Mouse (Mus musculus) C2C12 (cell line): Measurements from ENCODE around the gene Slc25a4. TPM values are rescaled to one million over a fixed set of nuclear protein-coding genes. Genes with fewer than 3 reads are reported as not detected.

Source experiments
- H3K27me3 ChIP-seq: one replicate; pipeline ENCODE4 v1.6.1; 2011; ENCODE audit not compliant: control insufficient read depth, insufficient read depth, insufficient read length
- H3K36me3 ChIP-seq: one replicate; pipeline ENCODE4 v1.6.1; 2011; ENCODE audit not compliant: control insufficient read depth, insufficient read depth
- H3K4me3 ChIP-seq: one replicate; pipeline ENCODE4 v1.5.1; 2011; ENCODE audit warnings: mild to moderate bottlenecking, control low read depth; ENCODE audit not compliant: poor library complexity, insufficient read depth, severe bottlenecking
- H3K79me2 ChIP-seq: one replicate; pipeline ENCODE4 v1.6.1; 2011; ENCODE audit not compliant: control insufficient read depth, insufficient read depth
- H3K79me3 ChIP-seq: one replicate; pipeline ENCODE4 v1.6.1; 2011; ENCODE audit warnings: low read depth, control low read depth
- H3ac ChIP-seq: one replicate; pipeline ENCODE3; 2011; ENCODE audit warnings: low read depth; ENCODE audit not compliant: control insufficient read depth, insufficient read length
- CEBPB ChIP-seq: IDR thresholded peaks from one replicate; pipeline ENCODE4 v1.6.1; 2011; ENCODE audit warnings: low read depth, mild to moderate bottlenecking, control low read depth, moderate library complexity
- CTCF ChIP-seq: IDR thresholded peaks from one replicate; pipeline ENCODE4 v1.5.1; 2011; ENCODE audit not compliant: control insufficient read depth, insufficient read depth, insufficient read length
- FOSL1 ChIP-seq: IDR thresholded peaks from one replicate; pipeline ENCODE4 v1.8.0; 2011; ENCODE audit warnings: mild to moderate bottlenecking, low read length; ENCODE audit not compliant: poor library complexity, insufficient read depth, severe bottlenecking
- MAX ChIP-seq: IDR thresholded peaks from one replicate; pipeline ENCODE4 v1.6.1; 2011; ENCODE audit warnings: mild to moderate bottlenecking, control low read depth
- MYOD1 ChIP-seq: IDR thresholded peaks from one replicate; pipeline ENCODE4 v1.6.1; 2011; ENCODE audit warnings: low read depth; ENCODE audit not compliant: control insufficient read depth, insufficient read length
- MYOG ChIP-seq: IDR thresholded peaks from one replicate; pipeline ENCODE4 v1.6.1; 2011; ENCODE audit not compliant: control insufficient read depth, insufficient read length; ENCODE audit errors: extremely low read depth
- USF1 ChIP-seq: IDR thresholded peaks from one replicate; pipeline ENCODE4 v1.6.1; 2011; ENCODE audit warnings: low read depth, mild to moderate bottlenecking, control low read depth, moderate library complexity
- long read RNA-seq, 2 experiments: library from polyadenylated mRNA; unstranded; transcript quantifications; one replicate each; pipeline ENCODE4 v2.0.0; 2019 to 2020
- polyA plus RNA-seq: library from polyadenylated mRNA; unstranded; fragments of >200 nt; fragmentation: generic; extraction: Trizol; gene quantifications from one replicate; pipeline ENCODE4 v1.2.1, GENCODE M21; 2012; ENCODE audit warnings: missing spikeins

The Slc25a4 gene
- polyA plus RNA-seq, result 487 TPM
- long read RNA-seq, experiment 1, transcript Slc25a4-201 (4 exons, 1,925 nt), result major isoform, 1,106 of 1,173 reads
- long read RNA-seq, experiment 1, partial matches to known transcripts, result 64 of 1,173 reads
- long read RNA-seq, experiment 1, other reads (novel, unspliced or antisense), result 3 of 1,173 reads
- long read RNA-seq, experiment 2, transcript Slc25a4-201 (4 exons, 1,925 nt), result major isoform, 1,131 of 1,151 reads
- long read RNA-seq, experiment 2, partial matches to known transcripts, result 0 of 1,151 reads
- long read RNA-seq, experiment 2, other reads (novel, unspliced or antisense), result 19 of 1,151 reads

DNA sequence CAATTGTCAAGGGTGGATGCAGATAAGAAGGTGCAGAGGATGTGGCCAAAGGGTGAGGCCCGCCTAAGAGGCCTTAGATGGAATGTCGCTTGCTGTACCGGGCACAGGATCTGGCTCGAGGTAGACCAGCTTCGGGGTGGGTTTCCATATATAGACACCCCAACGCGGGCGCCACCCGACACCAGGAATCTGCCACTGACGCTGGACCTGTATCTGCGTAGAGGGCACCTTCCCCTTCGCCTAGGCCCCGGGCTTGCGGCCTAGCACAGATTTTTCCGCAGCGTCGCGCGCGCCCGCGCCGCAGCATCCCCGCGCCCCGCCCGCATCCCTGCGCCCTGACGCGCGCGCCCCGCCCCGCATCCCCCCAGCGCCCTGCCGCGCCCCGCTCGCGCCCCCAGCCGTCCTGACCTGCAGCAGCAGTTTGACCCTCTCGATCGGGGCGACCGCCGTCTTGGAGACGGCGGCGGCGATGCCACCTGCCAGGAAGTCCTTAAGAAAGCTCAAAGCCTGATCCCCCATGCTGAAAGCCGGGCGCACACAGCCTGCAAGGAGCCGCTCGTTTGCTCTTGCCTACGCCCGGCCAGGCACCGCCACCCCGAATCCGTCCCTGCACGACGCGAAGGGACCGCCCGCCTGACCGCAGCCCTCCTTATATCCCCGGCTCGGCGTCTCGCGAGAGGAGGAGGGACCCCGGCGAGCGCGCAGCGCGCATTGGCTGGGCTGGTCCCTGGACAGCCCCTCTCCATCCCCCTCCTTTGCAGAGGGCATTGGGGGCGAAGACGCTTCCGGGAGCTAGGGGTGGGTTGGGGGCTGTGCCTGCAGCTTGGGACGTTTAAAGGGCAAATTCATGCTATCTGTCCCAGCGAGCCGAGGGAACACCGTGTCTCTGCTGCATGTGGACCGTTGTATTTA lies at the start of gene Slc25a4:
Gene Slc25a4 (minus strand): TSS at position 881 of the 912 bp plus-strand sequence.
- Histone ChIP-seq H3ac (peak within 1 kb of the TSS; percentile 75), H3K4me3 (peak within 1 kb of the TSS; percentile 65)
- no peak for TF ChIP-seq USF1
- TF ChIP-seq MAX, result no peak
- no peak for TF ChIP-seq MYOD1
- no peak for TF ChIP-seq CTCF
- TF ChIP-seq FOSL1, result no peak
- no peak for TF ChIP-seq CEBPB
- TF ChIP-seq MYOG, result no peak

DNA sequence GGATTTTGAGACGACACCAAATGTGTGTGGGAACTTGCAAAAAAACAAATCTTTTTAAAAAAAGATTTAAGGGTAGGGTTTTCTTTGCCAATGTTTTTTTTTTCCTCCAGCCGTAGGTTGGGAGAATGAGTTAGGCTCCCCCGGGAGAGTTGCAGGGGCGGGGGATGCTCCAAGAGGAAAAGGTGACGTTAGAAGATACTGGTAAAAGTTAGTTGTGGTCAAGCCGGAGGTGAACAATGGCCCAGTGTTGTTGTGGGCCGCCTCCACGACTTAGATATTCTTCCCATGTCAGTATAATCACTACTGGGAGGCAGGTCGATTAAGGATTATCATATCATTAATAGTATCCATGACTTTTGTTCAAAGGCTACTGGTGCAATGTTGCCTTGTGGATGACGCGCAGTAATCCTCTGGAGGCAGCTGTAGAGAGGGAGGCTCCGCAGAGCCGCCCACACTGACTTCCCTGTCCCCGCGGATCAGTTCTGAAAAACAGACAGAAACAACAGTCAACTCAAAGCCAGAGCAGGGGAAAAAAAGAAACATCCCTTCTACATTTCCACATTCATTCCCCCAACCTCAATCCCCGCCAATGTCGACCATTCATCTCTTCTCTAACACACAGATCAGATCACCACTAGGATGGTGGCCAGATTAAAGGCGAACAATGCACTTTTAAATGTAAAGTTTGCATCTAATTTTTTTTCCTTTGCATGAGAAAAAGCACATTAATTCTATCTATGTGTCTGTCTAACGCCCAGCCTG lies 47.0 kb upstream of the Slc25a4 start:
- H3K27me3 ChIP-seq, result no peaks in the 10 kb centered on the region

More for the DNA sequence above, at the start of gene Slc25a4:
- H3K79me3 ChIP-seq, result peaks cover 28% of the 10 kb centered on the region
- peaks cover 39% of the 10 kb centered on the region for H3K36me3 ChIP-seq
- H3K79me2 ChIP-seq, result peaks cover 34% of the 10 kb centered on the region
- no peaks in the 10 kb centered on the region for H3K27me3 ChIP-seq

GRCm38 (mm10) chr8:46252456-46252855 lies 41.4 kb upstream of the Slc25a4 start:
- no peak for TF ChIP-seq MYOD1

More for the DNA sequence above, 47.0 kb upstream of the Slc25a4 start:
- H3K4me3 ChIP-seq, result no peak overlapping the region
- no peak overlapping the region for H3ac ChIP-seq
- no peaks in the 10 kb centered on the region for H3K36me3 ChIP-seq
- H3K79me3 ChIP-seq, result no peaks in the 10 kb centered on the region
- TF ChIP-seq FOSL1 (no peak), MYOG (no peak), MAX (no peak), MYOD1 (no peak), CEBPB (no peak), USF1 (no peak), CTCF (no peak)
- no peaks in the 10 kb centered on the region for H3K79me2 ChIP-seq

GRCm38 (mm10) chr8:46251561-46251960 lies 40.5 kb upstream of the Slc25a4 start:
- H3K36me3 ChIP-seq, result no peaks in the 10 kb centered on the region
- H3K79me3 ChIP-seq, result no peaks in the 10 kb centered on the region
- no peaks in the 10 kb centered on the region for H3K79me2 ChIP-seq
- H3K27me3 ChIP-seq, result peaks cover 5% of the 10 kb centered on the region
- no peak overlapping the region for H3K4me3 ChIP-seq
- no peak overlapping the region for H3ac ChIP-seq
- TF ChIP-seq FOSL1 (no peak), USF1 (no peak), MYOG (no peak), CEBPB (no peak)

More at GRCm38 (mm10) chr8:46252456-46252855, 41.4 kb upstream of the Slc25a4 start:
- Histone ChIP-seq H3K79me3 (no peaks in the 10 kb centered on the region), H3K36me3 (no peaks in the 10 kb centered on the region), H3K4me3 (no peak overlapping the region), H3K79me2 (no peaks in the 10 kb centered on the region), H3K27me3 (peaks cover 4% of the 10 kb centered on the region), H3ac (no peak overlapping the region)

- H3ac ChIP-seq, result no peak overlapping the region
- H3K79me2 ChIP-seq, result no peaks in the 10 kb centered on the region
- H3K79me3 ChIP-seq, result no peaks in the 10 kb centered on the region
- TF ChIP-seq CTCF (no peak), FOSL1 (no peak)
- no peaks in the 10 kb centered on the region for H3K36me3 ChIP-seq
- H3K27me3 ChIP-seq, result peaks cover 11% of the 10 kb centered on the region
- H3K4me3 ChIP-seq, result no peak overlapping the region
Measured at GRCm38 (mm10) chr8:46246346-46246745, 35.3 kb upstream of the Slc25a4 start.
